Mouse (Mus musculus): ENCODE data around the gene 1700029P11Rik.
"Not testable (repeated sequence)": the region's sequence is repeated elsewhere in the genome, so short reads cannot be mapped to it uniquely, and the experiment has no call there.

- not testable (repeated sequence) for TF ChIP-seq CTCF (IDR thresholded peaks at IDR 0.05; ENCODE audit: low read depth, low read length); POLR2A (IDR thresholded peaks at IDR 0.05; ENCODE audit: insufficient read depth, low read length)
Observed at GRCm38 (mm10) chr15:81969635-81970034, 10.7 kb upstream of the 1700029P11Rik start.
